Mouse (Mus musculus): ENCODE results near the gene Pigw.

GRCm38 (mm10) chr11:84882346-84882745 is 2.3 kb upstream of the Pigw start:
- no peak for TF ChIP-seq E2F4 (IDR thresholded peaks at IDR 0.05; ENCODE audit: borderline replicate concordance, low read depth, low read length)
- TF ChIP-seq EP300 (IDR thresholded peaks at IDR 0.05; ENCODE audit: low read depth in 1 of 2, low read length in 2 of 2) = no peak
- no peak for TF ChIP-seq USF2 (IDR thresholded peaks at IDR 0.05; ENCODE audit: borderline replicate concordance in 1 of 2, insufficient read depth in 1 of 2, low read depth in 1 of 2, low read length in 2 of 2)
- no peak for TF ChIP-seq MAX (IDR thresholded peaks at IDR 0.05; ENCODE audit: low read length)
- no peak for TF ChIP-seq ZMIZ1 (IDR thresholded peaks at IDR 0.05; ENCODE audit: low read depth, low read length)
- no peak for TF ChIP-seq TCF12 (IDR thresholded peaks at IDR 0.05; ENCODE audit: low read depth, low read length)
